Mouse (Mus musculus): ENCODE data around the gene Aplp2.

DNA sequence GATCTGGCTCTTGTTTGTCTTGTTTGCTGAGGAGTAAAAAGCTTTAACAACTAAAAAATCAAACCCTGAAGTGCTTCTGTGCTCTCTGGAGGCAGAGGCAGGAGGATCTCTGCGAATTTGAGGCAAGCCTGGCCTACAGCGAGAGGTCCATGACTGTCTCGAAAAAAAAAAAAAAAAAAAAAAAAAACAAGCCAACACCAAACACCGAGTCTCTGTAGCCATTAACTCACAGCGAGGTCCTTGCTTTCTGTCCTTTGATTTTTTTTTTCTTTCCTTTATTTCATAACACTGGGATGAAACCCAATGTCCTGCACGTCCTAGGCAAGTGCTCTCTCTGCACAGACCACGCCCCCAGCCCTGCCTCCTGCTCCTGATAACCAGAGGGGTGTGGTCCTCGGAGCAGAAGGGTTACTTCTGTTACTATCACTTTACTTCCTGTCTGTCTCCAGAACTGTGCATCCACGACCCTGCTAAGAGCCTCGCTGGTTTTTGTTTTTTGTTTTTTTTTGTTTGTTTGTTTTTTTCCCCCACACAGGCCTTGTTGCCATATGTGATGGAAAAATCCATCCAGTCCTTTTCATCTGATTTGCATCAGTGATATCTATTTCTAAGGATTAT lies 40.7 kb upstream of the Aplp2 start:
- TF ChIP-seq POLR2A (IDR thresholded peaks at IDR 0.05; ENCODE audit: borderline replicate concordance, low read depth, low read length) (no peak), CTCF (IDR thresholded peaks at IDR 0.05; ENCODE audit: low read depth, low read length) (no peak)
